Mouse (Mus musculus) embryonic fibroblast, embryonic 13.5 days (primary cell): ENCODE results near the gene Psmd12.

Experiments used
- CTCF ChIP-seq: IDR thresholded peaks from 2 replicates; pipeline ENCODE4 v1.5.1; 2011; ENCODE audit warnings: mild to moderate bottlenecking, control low read depth, low read length, moderate library complexity, borderline replicate concordance; ENCODE audit not compliant: insufficient read depth
- POLR2A ChIP-seq: IDR thresholded peaks from 2 replicates; pipeline ENCODE4 v1.6.1; 2011; ENCODE audit warnings: low read depth, mild to moderate bottlenecking, control low read depth, low read length, moderate library complexity

GRCm38 (mm10) chr11:107458986-107459385 is 20.3 kb upstream of the Psmd12 start:
- TF ChIP-seq POLR2A: no peak
- TF ChIP-seq CTCF: no peak
